Mouse (Mus musculus) left cerebral cortex, postnatal 36 days (tissue): Measurements from ENCODE around the gene Trabd2b. TPM values are rescaled to one million over a fixed set of nuclear protein-coding genes. Genes with fewer than 3 reads are reported as not detected.

ENCODE experiments used
- DNase-seq, 2 experiments: peaks; one replicate each; pipeline ENCODE4 v3.0.0; 2021 to 2022; ENCODE audit warnings: low spot score in 2 of 2, mixed read lengths in 1 of 2
- intact Hi-C: fragments of 180-260 bp; cut with DNase I; formaldehyde crosslinking; loops from one replicate; pipeline ENCODE4 v1.15.1; 2025
- total RNA-seq, 2 experiments: library from RNA; stranded (reverse); gene quantifications; 2 replicates each; pipeline ENCODE4 v1.2.3; 2021

Gene Trabd2b
- 1 to 10 TPM; 4.4 to 4.9 TPM for total RNA-seq

DNA sequence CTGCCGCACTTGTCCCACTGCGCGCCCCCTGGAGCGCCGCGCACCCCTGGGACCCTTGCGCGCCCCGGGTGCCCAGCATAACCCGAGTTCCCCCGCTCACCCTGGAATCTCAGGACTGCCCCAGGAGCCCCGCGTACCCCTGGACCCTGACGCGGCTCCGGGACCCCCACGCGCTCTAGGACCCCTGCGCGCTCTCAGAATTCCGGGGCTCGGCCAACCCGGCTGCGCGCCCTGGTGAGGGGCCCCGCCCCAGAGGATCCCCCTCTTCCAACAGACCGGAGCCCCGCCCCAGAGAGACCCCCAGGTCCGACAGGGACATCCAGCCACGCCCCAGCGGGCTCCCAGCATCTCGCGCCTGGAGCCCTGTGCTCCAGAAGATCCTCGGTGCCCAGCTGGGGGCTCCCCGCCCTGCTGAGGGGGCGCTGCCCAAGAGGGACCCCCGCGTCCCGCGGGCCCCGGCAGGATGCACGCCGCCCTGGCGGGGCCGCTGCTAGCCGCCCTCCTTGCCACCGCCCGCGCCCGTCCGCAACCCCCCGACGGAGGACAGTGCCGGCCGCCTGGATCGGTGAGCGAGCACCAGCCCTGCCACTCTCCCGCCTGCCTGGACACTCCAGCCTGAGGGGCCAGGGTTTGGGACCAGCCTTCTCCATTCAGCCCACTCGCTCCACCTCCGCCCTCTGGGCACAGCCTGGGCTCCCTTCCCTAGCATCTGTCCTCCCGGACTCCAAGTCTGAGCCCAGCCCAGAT lies at the start of gene Trabd2b:
Gene Trabd2b, plus strand, starts transcription at position 370 of the 747 bp plus-strand sequence.
- peak in 1 of 2 experiments; percentile 46 for DNase-seq

GRCm38 (mm10) chr4:114357420-114357819 lies 49.1 kb upstream of the Trabd2b start:
- no peak for DNase-seq
- intact Hi-C loops, result no loop called here

More for the DNA sequence above, at the start of gene Trabd2b:
- intact Hi-C loops, result loop anchor here (5.0 to 10.0 kb wide), 2 partner anchors 36 to 228 kb away; no protein-coding TSS in a partner anchor

DNA sequence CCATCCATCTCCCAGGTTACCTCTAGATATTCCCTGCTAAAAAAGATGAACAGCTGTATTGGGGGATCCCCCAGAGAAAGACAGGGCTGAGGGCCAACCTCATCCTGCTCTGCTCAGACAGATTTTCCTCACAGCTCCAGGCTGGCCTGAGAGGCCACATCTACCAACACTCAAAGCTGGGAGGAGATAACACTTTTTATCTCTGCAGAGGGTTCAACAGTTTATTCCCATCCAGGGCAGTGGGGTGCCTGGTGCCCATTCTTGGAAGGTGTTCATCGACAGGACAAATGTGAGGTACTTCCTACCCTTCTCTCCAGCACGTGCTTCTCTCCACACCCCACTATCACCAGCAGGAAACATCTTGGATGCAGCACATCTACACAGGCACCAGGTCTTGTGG lies 47.6 kb upstream of the Trabd2b start:
- DNase-seq, result no peak
- intact Hi-C loops, result no loop called here

- intact Hi-C loops, result no loop called here
- peak in 1 of 2 experiments; percentile 20 for DNase-seq
These were observed 46.7 kb upstream of the Trabd2b start for GRCm38 (mm10) chr4:114359818-114360217.

GRCm38 (mm10) chr4:114361336-114361735 lies 45.2 kb upstream of the Trabd2b start:
- DNase-seq, result no peak
- intact Hi-C loops, result no loop called here

DNA sequence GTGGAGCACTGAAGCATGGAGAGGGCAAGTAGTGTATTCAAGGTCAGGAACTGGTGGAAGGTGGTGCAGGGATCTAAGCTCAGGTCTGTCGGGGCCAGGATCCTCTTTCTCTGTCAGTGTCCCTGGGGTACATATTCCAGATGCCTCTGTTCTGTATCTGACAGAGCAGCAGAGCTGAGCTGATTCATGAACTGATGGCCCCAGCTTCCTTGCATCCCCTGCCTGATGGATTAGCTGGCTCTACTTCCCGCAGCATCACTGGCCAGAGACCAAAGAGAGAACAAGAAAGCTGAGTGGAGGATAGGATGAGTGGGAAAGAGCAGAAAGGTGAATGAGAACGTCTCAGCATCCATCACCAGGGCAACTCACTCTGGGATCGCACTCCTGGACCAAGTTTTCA lies 41.5 kb upstream of the Trabd2b start:
- DNase-seq, result no peak
- intact Hi-C loops, result no loop called here

- DNase-seq, result no peak
- intact Hi-C loops, result no loop called here
These were observed 40.9 kb upstream of the Trabd2b start for GRCm38 (mm10) chr4:114365595-114365994.

GRCm38 (mm10) chr4:114367005-114367404 lies 39.5 kb upstream of the Trabd2b start:
- no peak for DNase-seq
- intact Hi-C loops, result no loop called here

- intact Hi-C loops, result no loop called here
- DNase-seq, result no peak
These were observed 38.7 kb upstream of the Trabd2b start for GRCm38 (mm10) chr4:114367840-114368239.

GRCm38 (mm10) chr4:114369591-114369990 lies 36.9 kb upstream of the Trabd2b start:
- intact Hi-C loops, result no loop called here
- no peak for DNase-seq

- intact Hi-C loops, result no loop called here
- DNase-seq, result no peak
These were observed 35.4 kb upstream of the Trabd2b start for GRCm38 (mm10) chr4:114370935-114371715.

GRCm38 (mm10) chr4:114372699-114373098 lies 33.8 kb upstream of the Trabd2b start:
- intact Hi-C loops, result no loop called here
- peak; percentile 53 to 73 for DNase-seq

DNA sequence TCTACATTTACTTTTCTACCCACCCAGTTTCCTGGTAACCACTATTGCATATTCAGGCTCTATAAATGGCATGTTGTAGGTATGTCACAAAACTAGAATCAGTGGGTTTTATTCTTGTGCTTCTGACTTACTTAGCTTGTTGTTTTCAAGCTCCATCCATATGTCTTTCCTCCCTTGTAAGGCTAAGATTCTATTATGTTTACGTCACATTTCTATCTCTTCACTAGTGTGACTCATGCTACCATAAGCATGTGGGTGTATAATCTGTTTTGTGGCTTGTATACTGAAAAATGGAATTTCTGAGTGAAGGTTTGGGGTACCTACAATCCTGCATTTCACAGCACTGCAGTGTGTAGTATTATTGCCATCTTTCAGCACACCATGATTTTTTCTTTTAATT lies 32.2 kb upstream of the Trabd2b start:
- no peak for DNase-seq
- intact Hi-C loops, result no loop called here

- no peak for DNase-seq
- intact Hi-C loops, result no loop called here
These were observed 29.0 kb upstream of the Trabd2b start for GRCm38 (mm10) chr4:114377531-114377930.

DNA sequence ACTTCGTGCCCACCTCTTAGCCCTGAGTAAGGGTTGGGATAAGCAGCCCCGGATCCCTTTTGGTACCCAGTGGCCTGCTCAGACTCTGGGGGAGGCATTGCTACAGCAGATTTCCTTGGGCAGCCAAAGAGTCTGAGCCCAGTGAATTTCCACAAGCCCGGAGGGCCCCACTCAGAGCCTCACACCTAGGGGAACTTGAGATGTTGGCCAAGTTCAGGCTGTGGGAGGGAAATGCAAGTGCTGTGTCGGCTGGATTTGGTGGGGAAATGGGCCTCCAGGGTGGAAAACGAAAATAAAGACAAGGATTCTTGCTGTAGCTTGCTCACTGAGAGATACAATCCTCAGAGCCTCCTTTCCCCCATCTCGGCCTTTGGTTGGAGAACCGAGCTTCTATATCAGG lies 28.0 kb upstream of the Trabd2b start:
- intact Hi-C loops, result no loop called here
- peak; percentile 39 to 49 for DNase-seq

DNA sequence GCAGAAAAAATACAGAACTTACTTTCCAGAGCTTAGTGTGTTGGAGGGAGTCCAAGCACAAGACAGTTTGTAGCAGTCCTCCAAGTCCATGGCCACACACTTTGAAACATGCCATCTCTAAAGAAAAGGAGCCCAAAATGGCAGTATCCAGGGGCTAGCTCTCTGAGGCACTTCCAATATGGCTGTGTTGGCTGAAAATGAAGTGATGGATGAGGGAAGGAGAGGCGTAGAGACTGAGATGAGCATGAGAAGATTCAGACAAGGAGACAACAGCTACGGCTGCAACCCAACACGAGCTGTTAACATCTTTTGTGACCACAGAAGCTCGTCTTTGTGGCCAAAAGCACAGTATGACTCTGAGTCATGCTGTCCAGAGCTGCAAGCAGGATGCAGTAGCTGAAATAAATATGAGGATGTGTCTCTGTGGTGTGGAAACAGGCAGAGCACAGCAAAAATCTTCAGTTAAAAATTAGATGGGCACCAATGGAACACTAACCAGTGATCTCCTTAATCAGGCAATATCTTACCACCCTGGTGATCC lies 27.0 kb upstream of the Trabd2b start:
- no peak for DNase-seq
- intact Hi-C loops, result no loop called here

- no peak for DNase-seq
- intact Hi-C loops, result no loop called here
These were observed 23.9 kb upstream of the Trabd2b start for GRCm38 (mm10) chr4:114382627-114383026.

GRCm38 (mm10) chr4:114385236-114385635 lies 21.3 kb upstream of the Trabd2b start:
- no peak for DNase-seq
- intact Hi-C loops, result no loop called here

- intact Hi-C loops, result no loop called here
- no peak for DNase-seq
These were observed 20.1 kb upstream of the Trabd2b start for GRCm38 (mm10) chr4:114386395-114386811.

- intact Hi-C loops, result no loop called here
- DNase-seq, result no peak
These were observed 18.9 kb upstream of the Trabd2b start for GRCm38 (mm10) chr4:114387527-114388135.
